Mouse (Mus musculus): Measurements from ENCODE around the gene Dnal4.

- TF ChIP-seq CTCF (IDR thresholded peaks at IDR 0.05; ENCODE audit: extremely low read depth, insufficient read length, insufficient replicate concordance, low read depth, low read length), result no peak
- no peak for TF ChIP-seq POLR2A (IDR thresholded peaks at IDR 0.05; ENCODE audit: low read depth, low read length)
Measured at GRCm38 (mm10) chr15:79770629-79771240, 6.9 kb downstream of the Dnal4 start.

Measured in small intestine, adult 2 months (tissue).